Mouse (Mus musculus): ENCODE measurements at regions not wholly inside any gene's neighbourhood (a gene's known extent, or its start where the extent isn't known, plus 50 kb on each side); places are given as distances from the start of the nearest gene placed in this dataset.
"Not testable (repeated sequence)": the region's sequence is repeated elsewhere in the genome, so short reads cannot be mapped to it uniquely, and the experiment has no call there.

DNA sequence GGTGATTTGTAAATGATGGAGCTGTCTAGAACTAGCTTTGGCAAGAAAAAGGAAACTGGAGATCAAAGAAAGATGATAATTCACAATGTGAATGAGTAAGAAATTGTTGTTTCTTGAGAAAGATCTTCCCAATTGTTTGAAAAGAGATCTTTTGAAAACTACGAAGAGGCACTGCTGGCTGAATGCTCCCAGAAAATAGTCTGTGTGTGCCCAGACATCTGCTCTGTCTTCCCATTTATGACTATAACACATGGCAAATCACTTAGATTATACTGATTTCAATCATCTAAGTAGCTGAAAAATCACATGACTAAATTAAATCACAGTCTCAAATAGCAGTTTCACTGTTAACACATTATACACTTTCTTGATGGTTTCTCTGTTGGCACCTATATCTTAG lies 434.2 kb upstream of the Sema6d start:
- Histone ChIP-seq H3K9me3 (no peaks in the 10 kb centered on the region), H3K27ac (no peak overlapping the region), H3K9ac (no peak overlapping the region), H3K27me3 (no peaks in the 10 kb centered on the region), H3K4me1 (no peaks in the 10 kb centered on the region), H3K4me3 (no peak overlapping the region), H3K36me3 (no peaks in the 10 kb centered on the region), H3K4me2 (replicated peaks) (no peak overlapping the region)
- WGBS, result 77% methylated on average over 1 of the region's 1 CpGs
- no peak for ATAC-seq (ENCODE audit: low FRiP score, low read depth)

DNA sequence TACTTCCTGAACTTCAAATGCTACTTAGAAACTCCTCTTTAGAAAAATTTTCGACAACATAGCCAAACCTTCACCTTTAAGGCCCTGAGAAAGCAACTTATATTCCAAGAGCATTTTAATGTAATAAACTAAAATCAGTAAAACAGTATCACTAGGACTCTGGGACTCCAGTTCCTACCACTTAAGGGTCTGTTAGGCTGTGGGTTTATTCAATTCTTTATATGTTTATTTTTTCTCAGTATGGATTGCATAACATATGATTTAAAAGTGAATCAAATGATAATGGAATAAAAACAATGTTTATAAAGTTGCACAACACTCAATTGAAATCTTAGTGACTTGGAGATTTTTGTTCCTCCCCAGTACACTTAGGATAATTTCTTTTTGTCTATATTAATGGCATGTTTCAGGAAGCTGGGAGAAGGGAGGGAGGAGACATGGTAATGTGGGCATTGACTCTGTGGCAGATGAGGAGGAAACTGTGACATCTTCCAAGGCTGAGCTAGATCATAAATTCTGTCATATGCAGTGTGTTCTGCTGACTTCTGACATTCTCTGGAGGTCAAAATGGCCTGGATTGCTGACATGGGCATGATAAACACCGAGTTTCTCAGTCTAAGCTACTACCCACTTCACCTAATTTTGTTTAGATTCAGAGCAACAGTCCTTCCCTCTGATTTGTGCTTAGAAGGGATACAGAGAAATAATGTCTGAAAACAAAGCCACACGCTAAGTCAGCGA lies 401.3 kb upstream of the Sema6d start:
- no peak overlapping the region for H3K4me3 ChIP-seq
- 75% methylated on average over 4 of the region's 4 CpGs for WGBS
- H3K4me2 ChIP-seq (replicated peaks), result no peak overlapping the region
- no peaks in the 10 kb centered on the region for H3K4me1 ChIP-seq
- no peaks in the 10 kb centered on the region for H3K9me3 ChIP-seq
- H3K36me3 ChIP-seq, result no peaks in the 10 kb centered on the region
- H3K9ac ChIP-seq, result no peak overlapping the region
- no peak for ATAC-seq (ENCODE audit: low FRiP score, low read depth)
- no peak overlapping the region for H3K27ac ChIP-seq
- no peaks in the 10 kb centered on the region for H3K27me3 ChIP-seq

DNA sequence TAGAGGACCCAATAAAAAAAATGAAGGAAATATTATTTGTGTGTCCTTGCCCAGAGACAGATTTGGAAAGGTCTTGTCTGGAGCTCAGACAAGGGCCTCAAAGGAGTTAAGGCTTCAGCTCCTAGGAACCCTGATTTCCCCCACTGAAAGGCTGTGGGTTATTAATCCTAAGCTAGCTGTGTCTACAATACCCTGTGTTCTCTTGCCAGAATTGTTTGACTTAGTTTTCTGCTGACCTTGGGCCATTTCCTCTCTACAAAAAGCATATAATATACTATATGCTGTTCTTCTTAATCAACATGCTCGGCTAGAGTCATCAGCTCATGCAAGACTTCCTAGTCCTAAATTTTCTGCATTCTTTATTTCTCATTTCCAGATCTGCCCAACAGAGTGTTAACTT lies 400.0 kb upstream of the Sema6d start:
- no peak for ATAC-seq (ENCODE audit: low FRiP score, low read depth)
- no peaks in the 10 kb centered on the region for H3K4me1 ChIP-seq
- no peaks in the 10 kb centered on the region for H3K27me3 ChIP-seq
- no peaks in the 10 kb centered on the region for H3K36me3 ChIP-seq
- H3K27ac ChIP-seq, result no peak overlapping the region
- no peak overlapping the region for H3K4me2 ChIP-seq (replicated peaks)
- no peaks in the 10 kb centered on the region for H3K9me3 ChIP-seq
- H3K9ac ChIP-seq, result no peak overlapping the region
- 74% methylated on average over 1 of the region's 1 CpGs for WGBS
- H3K4me3 ChIP-seq, result no peak overlapping the region

DNA sequence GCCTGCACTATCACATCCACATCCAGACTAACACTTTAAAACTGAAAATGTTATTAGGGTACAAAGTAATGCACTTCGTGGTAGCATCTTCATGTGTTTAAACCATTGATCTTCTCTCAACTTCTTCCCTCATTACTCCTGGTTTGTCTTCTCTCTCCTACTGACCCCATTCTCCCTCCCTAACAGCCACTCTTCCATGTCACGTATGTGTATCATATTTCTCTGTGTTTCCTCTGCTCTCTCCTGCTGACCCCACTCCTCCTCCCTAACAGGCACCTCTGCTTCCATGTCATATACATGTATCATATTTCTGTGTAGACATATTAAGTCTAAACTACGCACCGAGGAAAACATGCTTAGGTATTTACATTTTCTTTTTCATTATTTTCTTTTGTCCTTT lies 350.1 kb upstream of the Sema6d start:
- Histone ChIP-seq H3K4me1 (no peaks in the 10 kb centered on the region), H3K27me3 (no peaks in the 10 kb centered on the region), H3K9ac (no peak overlapping the region), H3K4me3 (no peak overlapping the region), H3K4me2 (replicated peaks) (no peak overlapping the region), H3K9me3 (no peaks in the 10 kb centered on the region), H3K27ac (no peak overlapping the region), H3K36me3 (no peaks in the 10 kb centered on the region)
- no peak for ATAC-seq (ENCODE audit: low FRiP score, low read depth)
- 81% methylated on average over 4 of the region's 4 CpGs for WGBS

DNA sequence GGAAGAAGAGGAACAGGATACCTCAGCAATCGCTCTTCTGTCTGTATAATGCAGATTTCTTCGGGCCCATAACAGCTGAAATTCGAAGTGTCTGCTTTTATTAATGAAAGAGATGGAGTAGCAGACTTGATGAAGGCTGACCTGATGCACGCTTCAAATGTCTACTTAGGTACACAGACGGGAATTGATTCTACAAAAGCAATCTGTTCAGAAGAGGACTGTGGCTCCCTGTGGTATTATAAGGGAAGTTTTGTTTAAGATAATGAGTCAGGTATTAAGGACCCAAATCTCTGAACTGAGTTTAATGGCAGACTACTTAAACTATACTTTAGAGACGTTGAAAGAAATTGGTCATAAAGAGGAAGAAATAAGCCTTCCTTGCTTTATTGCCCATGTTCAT lies 349.2 kb upstream of the Sema6d start:
- Histone ChIP-seq H3K9me3 (no peaks in the 10 kb centered on the region), H3K9ac (no peak overlapping the region), H3K27ac (no peak overlapping the region), H3K27me3 (no peaks in the 10 kb centered on the region), H3K36me3 (no peaks in the 10 kb centered on the region), H3K4me2 (replicated peaks) (no peak overlapping the region), H3K4me1 (no peaks in the 10 kb centered on the region), H3K4me3 (no peak overlapping the region)
- 77% methylated on average over 6 of the region's 6 CpGs for WGBS
- ATAC-seq (ENCODE audit: low FRiP score, low read depth), result no peak

DNA sequence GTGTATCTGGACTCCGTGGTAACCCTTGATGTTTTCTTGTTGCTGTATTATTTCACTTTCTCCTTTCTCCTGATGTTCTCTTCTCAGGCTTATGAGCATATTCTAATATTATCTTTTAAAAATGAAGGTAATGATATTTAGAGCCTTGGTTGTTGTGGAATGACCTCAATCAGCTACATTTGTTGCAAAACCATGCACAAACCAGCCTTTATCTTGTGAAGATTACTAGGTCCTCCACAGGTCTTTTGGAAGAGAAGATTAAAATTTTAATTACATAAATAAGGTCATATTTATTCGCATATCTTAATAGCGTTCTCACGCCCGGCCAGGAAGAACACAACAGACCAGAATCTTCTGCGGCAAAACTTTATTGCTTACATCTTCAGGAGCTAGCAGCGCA lies 335.5 kb upstream of the Sema6d start:
- Histone ChIP-seq H3K9me3 (no peaks in the 10 kb centered on the region), H3K27me3 (no peaks in the 10 kb centered on the region), H3K9ac (no peak overlapping the region), H3K4me2 (replicated peaks) (peak overlapping the region; percentile 38), H3K4me3 (peak overlapping the region; percentile 28), H3K4me1 (no peaks in the 10 kb centered on the region), H3K36me3 (no peaks in the 10 kb centered on the region), H3K27ac (no peak overlapping the region)
- no peak for ATAC-seq (ENCODE audit: low FRiP score, low read depth)
- 77% methylated on average over 7 of the region's 7 CpGs for WGBS

DNA sequence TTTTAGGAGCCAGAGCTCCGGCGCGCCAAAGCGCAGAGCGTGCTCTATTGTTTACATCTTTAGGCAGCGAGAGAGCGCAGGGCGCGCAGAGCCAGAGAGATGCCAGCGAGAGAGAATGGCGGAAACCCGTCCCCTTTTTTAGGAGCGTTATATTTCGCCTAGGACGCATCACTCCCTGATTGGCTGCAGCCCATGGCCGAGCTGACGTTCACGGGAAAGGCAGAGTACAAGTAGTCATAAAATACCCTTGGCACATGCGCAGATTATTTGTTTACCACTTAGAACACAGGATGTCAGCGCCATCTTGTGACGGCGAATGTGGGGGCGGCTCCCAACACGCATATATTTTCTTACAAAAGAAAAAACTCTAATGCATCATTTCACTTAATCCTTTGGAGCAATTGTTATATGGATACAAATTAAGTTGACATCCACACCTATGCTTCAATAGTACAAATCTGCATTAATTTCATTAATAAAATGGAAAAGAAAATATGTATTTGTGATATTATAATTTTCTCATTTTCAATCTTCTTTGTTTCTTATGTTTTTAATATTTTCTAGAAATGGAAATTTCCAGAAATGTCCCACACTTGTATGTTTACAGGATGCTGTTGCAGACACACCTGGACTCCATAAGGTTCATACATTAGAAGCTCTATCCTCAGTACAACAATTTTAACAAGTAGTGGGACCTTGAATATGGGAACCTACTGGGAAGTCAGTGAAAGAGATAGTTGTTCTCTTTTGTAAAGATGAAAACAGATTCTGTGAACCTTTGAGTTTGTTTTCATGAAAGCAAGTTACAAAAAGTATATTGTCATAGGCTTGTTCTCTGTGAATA lies 334.9 kb upstream of the Sema6d start:
- not testable (repeated sequence) for H3K9me3 ChIP-seq; H3K4me1 ChIP-seq; H3K27ac ChIP-seq; ATAC-seq (ENCODE audit: low FRiP score, low read depth); H3K27me3 ChIP-seq; H3K9ac ChIP-seq; H3K36me3 ChIP-seq
- Histone ChIP-seq H3K4me2 (replicated peaks) (peak overlapping the region; percentile 38), H3K4me3 (peak overlapping the region; percentile 28)
- 44% methylated on average over 19 of the region's 24 CpGs for WGBS

DNA sequence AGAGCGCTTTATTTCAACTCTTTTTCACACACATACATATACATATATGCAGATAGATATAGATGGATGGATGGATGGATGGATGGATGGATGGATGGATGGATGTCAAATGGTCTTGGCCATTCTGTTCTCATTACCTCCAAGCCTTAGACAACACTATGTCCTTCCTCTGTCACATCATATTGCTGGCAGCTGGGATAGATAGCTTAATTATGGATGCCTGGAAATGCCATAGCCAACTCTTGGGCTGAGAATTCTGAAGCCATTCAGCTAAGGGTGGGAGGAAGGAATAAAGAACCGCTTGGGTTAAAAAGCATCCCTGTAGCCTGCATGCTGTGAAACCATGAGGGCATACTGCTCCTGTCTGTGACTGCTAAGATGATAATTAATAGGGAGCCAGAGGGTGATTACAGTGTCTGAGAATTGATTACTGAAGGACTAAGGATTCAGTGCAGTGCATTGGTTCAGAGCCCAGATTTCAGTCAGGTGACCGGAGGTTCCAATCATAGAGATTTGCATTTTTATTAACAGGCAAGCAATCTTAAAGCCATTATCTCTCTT lies 290.5 kb upstream of the Sema6d start:
- 87% methylated on average over 3 of the region's 3 CpGs for WGBS
- no peaks in the 10 kb centered on the region for H3K27me3 ChIP-seq
- no peak overlapping the region for H3K4me2 ChIP-seq (replicated peaks)
- no peaks in the 10 kb centered on the region for H3K9me3 ChIP-seq
- no peak overlapping the region for H3K27ac ChIP-seq
- no peaks in the 10 kb centered on the region for H3K4me1 ChIP-seq
- H3K9ac ChIP-seq, result no peak overlapping the region
- no peak overlapping the region for H3K4me3 ChIP-seq
- no peak for ATAC-seq (ENCODE audit: low FRiP score, low read depth)
- no peaks in the 10 kb centered on the region for H3K36me3 ChIP-seq

DNA sequence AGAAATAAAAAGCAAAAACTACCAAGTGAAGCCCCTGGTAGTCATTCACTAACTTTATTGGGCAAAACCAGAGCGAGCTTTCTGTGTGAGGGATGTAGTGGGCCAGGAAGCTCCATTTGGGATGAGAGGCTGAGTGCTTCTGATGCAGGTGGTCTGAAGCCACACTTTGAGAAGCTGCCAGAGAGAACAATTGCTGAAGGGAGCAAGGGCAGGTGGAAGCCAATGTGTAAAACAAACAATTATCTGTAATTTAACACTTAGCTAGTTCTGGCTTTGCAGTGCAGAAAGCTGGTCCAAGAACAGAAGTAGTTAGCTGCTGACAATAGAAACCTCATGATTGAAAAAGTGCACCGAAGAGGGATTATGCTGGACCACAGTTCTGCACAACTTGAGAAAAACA lies 284.1 kb upstream of the Sema6d start:
- Histone ChIP-seq H3K27ac (no peak overlapping the region), H3K27me3 (no peaks in the 10 kb centered on the region), H3K4me1 (no peaks in the 10 kb centered on the region), H3K36me3 (no peaks in the 10 kb centered on the region), H3K4me2 (replicated peaks) (no peak overlapping the region), H3K9ac (no peak overlapping the region), H3K4me3 (no peak overlapping the region), H3K9me3 (no peaks in the 10 kb centered on the region)
- WGBS, result 78% methylated on average over 2 of the region's 2 CpGs
- ATAC-seq (ENCODE audit: low FRiP score, low read depth), result no peak

DNA sequence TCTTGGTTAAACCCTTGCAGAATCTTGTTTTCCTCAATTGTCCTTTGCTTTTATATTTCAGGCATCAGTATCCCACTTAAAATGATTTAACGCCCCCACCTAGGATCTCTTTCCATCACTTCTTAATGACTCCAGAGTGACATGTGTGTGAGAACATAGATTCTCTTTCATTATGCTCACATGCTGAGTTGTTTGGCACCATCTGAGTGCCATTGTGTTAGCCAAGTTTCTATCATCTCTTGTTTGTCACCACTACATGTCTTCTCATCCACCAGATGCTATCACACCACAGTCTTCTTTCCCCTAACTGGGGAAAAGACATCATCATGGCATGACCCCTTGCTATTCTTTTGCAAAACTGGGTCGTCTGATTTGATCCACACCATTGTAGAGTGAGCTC lies 283.4 kb upstream of the Sema6d start:
- Histone ChIP-seq H3K27ac (no peak overlapping the region), H3K27me3 (no peaks in the 10 kb centered on the region), H3K4me3 (no peak overlapping the region), H3K9me3 (no peaks in the 10 kb centered on the region), H3K36me3 (no peaks in the 10 kb centered on the region), H3K9ac (no peak overlapping the region), H3K4me2 (replicated peaks) (no peak overlapping the region), H3K4me1 (no peaks in the 10 kb centered on the region)
- ATAC-seq (ENCODE audit: low FRiP score, low read depth), result no peak
- 75% methylated on average over 2 of the region's 2 CpGs for WGBS

DNA sequence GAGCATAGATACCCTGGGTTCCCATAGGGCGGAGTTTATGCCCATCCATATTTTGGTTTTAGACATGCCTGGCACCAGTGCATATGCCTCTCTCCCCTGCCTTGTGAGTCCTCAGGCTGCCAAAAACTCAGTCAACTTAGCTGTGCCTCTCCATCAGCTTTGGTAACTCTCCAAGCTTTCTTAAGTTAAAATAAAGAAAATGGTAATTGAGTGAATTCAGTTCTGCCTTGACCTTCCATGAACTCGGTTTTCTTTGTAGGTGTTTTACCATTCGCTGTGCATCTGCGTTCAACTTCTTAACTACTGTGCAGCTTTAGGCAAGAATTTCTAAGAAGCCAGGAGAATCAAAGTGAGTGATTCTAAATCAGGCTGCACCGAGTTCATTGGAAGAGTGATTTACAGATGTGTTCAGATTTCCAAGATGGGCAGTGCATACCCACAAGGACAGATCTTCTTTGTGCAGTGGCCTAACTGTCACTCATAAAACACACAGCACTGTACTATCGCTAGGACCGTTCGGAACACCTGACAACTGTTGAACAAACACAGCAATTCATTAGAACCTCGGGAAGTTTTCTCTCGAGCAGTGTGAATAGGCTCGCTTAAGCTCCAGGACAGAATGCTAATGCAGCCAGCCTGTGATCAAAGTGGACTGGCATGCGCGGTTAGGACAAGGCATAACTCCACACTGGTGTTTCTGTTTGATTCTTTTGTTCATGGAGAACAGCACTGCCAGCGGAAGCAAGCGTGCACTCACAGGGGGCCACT lies 276.4 kb upstream of the Sema6d start:
- peak; percentile 40; the same call in 1 of the 2 replicates for ATAC-seq (ENCODE audit: low FRiP score, low read depth)
- H3K4me1 ChIP-seq, result no peaks in the 10 kb centered on the region

DNA sequence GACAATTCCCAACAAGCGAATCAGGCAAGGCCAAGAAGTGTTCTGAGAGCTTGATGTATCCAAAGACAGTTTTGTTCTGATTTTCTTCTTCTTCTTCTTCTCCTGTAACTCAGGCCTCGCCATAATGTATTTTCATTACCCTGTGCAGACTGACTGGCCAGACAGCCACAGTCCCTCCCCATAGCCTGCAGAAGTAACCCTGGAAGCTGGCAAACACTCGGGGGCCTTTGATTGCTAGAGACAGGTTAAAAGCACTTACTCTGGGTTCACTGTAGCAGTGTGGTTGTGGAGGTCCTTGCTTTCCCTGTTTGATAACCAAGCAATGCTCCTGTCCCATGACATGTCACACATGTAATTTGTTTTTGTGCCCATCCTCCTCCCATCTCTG lies 275.8 kb upstream of the Sema6d start:
- Histone ChIP-seq H3K4me3 (no peak overlapping the region), H3K4me1 (no peaks in the 10 kb centered on the region), H3K9me3 (no peaks in the 10 kb centered on the region), H3K27ac (no peak overlapping the region), H3K4me2 (replicated peaks) (no peak overlapping the region), H3K9ac (no peak overlapping the region), H3K36me3 (no peaks in the 10 kb centered on the region), H3K27me3 (no peaks in the 10 kb centered on the region)
- ATAC-seq (ENCODE audit: low FRiP score, low read depth), result no peak
- WGBS, result 62% methylated on average over 3 of the region's 3 CpGs

More for the DNA sequence above, 276.4 kb upstream of the Sema6d start:
- H3K4me3 ChIP-seq, result no peak overlapping the region
- WGBS, result 75% methylated on average over 15 of the region's 15 CpGs
- no peak overlapping the region for H3K4me2 ChIP-seq (replicated peaks)
- no peaks in the 10 kb centered on the region for H3K36me3 ChIP-seq
- no peaks in the 10 kb centered on the region for H3K27me3 ChIP-seq
- H3K9ac ChIP-seq, result no peak overlapping the region
- no peaks in the 10 kb centered on the region for H3K9me3 ChIP-seq
- no peak overlapping the region for H3K27ac ChIP-seq
